Mouse (Mus musculus) ES-Bruce4 (cell line): Measurements from ENCODE around the gene Qsox1.

Experiments
- CTCF ChIP-seq: IDR thresholded peaks from one replicate; pipeline ENCODE4 v1.8.1; 2011; ENCODE audit warnings: low read depth, low read length
- POLR2A ChIP-seq: IDR thresholded peaks from one replicate; pipeline ENCODE4 v1.8.1; 2011; ENCODE audit warnings: low read length; ENCODE audit not compliant: insufficient read depth

DNA sequence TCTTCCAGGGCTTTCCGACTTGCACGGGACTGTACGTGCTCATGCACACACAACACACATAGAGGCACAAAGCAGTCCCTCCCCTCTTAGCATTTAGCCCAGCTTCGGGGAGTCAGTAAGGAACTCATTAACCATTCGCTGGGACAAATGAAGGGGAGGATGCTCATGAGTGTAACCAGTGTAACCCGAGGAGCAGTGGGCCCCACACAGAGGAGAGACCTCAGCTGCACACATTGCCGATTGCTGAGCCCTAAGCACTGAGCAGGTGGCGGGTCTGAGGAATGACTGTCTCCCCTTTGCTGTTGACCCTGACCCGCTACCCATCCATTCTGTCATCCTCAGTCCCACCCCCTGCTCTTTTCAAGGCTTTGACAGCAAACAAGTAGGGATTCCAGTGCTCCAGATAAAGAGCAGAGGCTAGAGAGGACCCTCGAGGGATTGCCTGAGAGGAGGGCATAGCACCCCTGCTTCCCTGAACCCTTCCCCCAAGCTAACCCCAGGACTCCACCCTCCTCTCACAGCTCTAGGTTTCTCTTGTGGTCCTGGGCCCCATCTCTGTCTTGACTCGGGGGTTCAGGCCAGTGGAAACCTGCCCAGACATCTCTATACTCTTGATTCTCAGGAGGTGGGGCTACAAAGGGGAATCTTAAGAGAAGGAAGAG, 62.0 kb downstream of the Qsox1 start:
- no peak for TF ChIP-seq POLR2A
- no peak for TF ChIP-seq CTCF
